Mouse (Mus musculus): Measurements from ENCODE around the gene Mmaa. TPM values are rescaled to one million over a fixed set of nuclear protein-coding genes. Genes with fewer than 3 reads are reported as not detected.

Mmaa gene
- total and polyA plus RNA-seq, 3 experiments = 3.3 to 4.7 (median 4.1) TPM

GRCm38 (mm10) chr8:79261920-79262319, 32.8 kb downstream of the Mmaa start:
- Histone ChIP-seq H3K9me3 (replicated peaks; ENCODE audit: low read length) (peaks cover 8% of the 10 kb centered on the region), H3K79me2 (replicated peaks; ENCODE audit: control insufficient read depth, extremely low read depth, insufficient read depth, poor library complexity, severe bottlenecking) (no peaks in the 10 kb centered on the region), H3K36me3 (replicated peaks in 1 of 2; ENCODE audit: control insufficient read depth in 1 of 2, insufficient read depth in 1 of 2, low read length in 1 of 2) (peaks cover under 1 to 6% of the 10 kb centered on the region in 2 experiments), H3K27ac (ENCODE audit: insufficient read depth, low read depth) (no peak overlapping the region), H3K9ac (ENCODE audit: insufficient read depth, low read depth) (no peak overlapping the region), H3K4me1 (ENCODE audit: control insufficient read depth in 1 of 2, insufficient read depth in 2 of 2) (peaks cover 5 to 18% of the 10 kb centered on the region in 2 experiments; a peak in 3 of 4 replicates), H3K27me3 (replicated peaks) (no peaks in the 10 kb centered on the region), H3K4me3 (replicated peaks in 1 of 3; ENCODE audit: low read depth in 2 of 3, low read length in 2 of 3, poor library complexity in 1 of 3) (no peak overlapping the region), H3K4me2 (ENCODE audit: insufficient read depth, low read depth, poor library complexity, severe bottlenecking) (no peak overlapping the region)
- peak; percentile 61 for DNase-seq (ENCODE audit: extremely low read depth)
- peak; percentile 27; the same call in 1 of the 2 replicates for TF ChIP-seq SIN3A (IDR thresholded peaks at IDR 0.05; ENCODE audit: low read length)
- no peak for TF ChIP-seq KAT2A (IDR thresholded peaks at IDR 0.05; ENCODE audit: insufficient replicate concordance, low read length)
- no peak for TF ChIP-seq CHD2 (IDR thresholded peaks at IDR 0.05; ENCODE audit: low read length)
- no peak for TF ChIP-seq GABPA (IDR thresholded peaks at IDR 0.05; ENCODE audit: insufficient replicate concordance, low read depth, low read length)
- no peak for TF ChIP-seq NRF1 (IDR thresholded peaks at IDR 0.05; ENCODE audit: low read depth, low read length)
- TF ChIP-seq MEF2A (IDR thresholded peaks at IDR 0.05; ENCODE audit: borderline replicate concordance, low read depth, low read length) = 0 out of 2 replicates have a peak, but pooled peaks have one; percentile 31
- peak; percentile 60 for TF ChIP-seq ETS1 (conservative IDR thresholded peaks at IDR 0.05; ENCODE audit: low read depth, low read length)
- TF ChIP-seq POLR2A (IDR thresholded peaks at IDR 0.05; ENCODE audit: low read depth, low read length) = no peak
- TF ChIP-seq E2F4 (IDR thresholded peaks at IDR 0.05; ENCODE audit: insufficient replicate concordance, low read depth, low read length) = no peak
- 0 out of 2 replicates have a peak, but pooled peaks have one; percentile 19 for TF ChIP-seq TCF12 (IDR thresholded peaks at IDR 0.05; ENCODE audit: low read depth, low read length)
- no peak for TF ChIP-seq MYC (IDR thresholded peaks at IDR 0.05; ENCODE audit: low read depth, low read length)
- peak; percentile 77 for TF ChIP-seq MAFK (IDR thresholded peaks at IDR 0.05; ENCODE audit: insufficient replicate concordance, low read length)
- TF ChIP-seq ELF1 (IDR thresholded peaks at IDR 0.05; ENCODE audit: low read depth, low read length) = 0 out of 2 replicates have a peak, but pooled peaks have one; percentile 19
- peak; percentile 70 for TF ChIP-seq RCOR1 (conservative IDR thresholded peaks at IDR 0.05; ENCODE audit: low read depth, low read length)
- peak; percentile 83 for TF ChIP-seq IRF4 (IDR thresholded peaks at IDR 0.05; ENCODE audit: low read depth, low read length)
- TF ChIP-seq JUND (conservative IDR thresholded peaks at IDR 0.05; ENCODE audit: low read depth, low read length) = no peak
- TF ChIP-seq CTCF (conservative IDR thresholded peaks at IDR 0.05 in 1 of 2, IDR thresholded peaks at IDR 0.05 in 1 of 2; ENCODE audit: low read depth in 2 of 2, low read length in 2 of 2) = no peak
- no peak for TF ChIP-seq MAX (IDR thresholded peaks at IDR 0.05; ENCODE audit: low read length)
- no peak for TF ChIP-seq RAD21 (IDR thresholded peaks at IDR 0.05; ENCODE audit: low read depth, low read length)
- TF ChIP-seq PAX5 (IDR thresholded peaks at IDR 0.05; ENCODE audit: low read length) = no peak
- no peak for TF ChIP-seq ZNF384 (IDR thresholded peaks at IDR 0.05; ENCODE audit: low read depth, low read length)
- no peak for TF ChIP-seq ZC3H11A (IDR thresholded peaks at IDR 0.05; ENCODE audit: low read depth, low read length)
- TF ChIP-seq JUN (IDR thresholded peaks at IDR 0.05; ENCODE audit: insufficient read depth, low read depth, low read length) = no peak
- TF ChIP-seq HCFC1 (IDR thresholded peaks at IDR 0.05; ENCODE audit: low read depth, low read length) = no peak
- no peak for TF ChIP-seq CHD1 (IDR thresholded peaks at IDR 0.05; ENCODE audit: low read depth, low read length)
- TF ChIP-seq BHLHE40 (IDR thresholded peaks at IDR 0.05; ENCODE audit: low read depth, low read length) = no peak
- no peak for TF ChIP-seq UBTF (IDR thresholded peaks at IDR 0.05; ENCODE audit: low read depth, low read length)
- no peak for TF ChIP-seq TBP (conservative IDR thresholded peaks at IDR 0.05; ENCODE audit: low read depth, low read length)
- TF ChIP-seq ZMIZ1 (IDR thresholded peaks at IDR 0.05; ENCODE audit: low read depth, low read length) = no peak
- no peak for TF ChIP-seq SMC3 (IDR thresholded peaks at IDR 0.05; ENCODE audit: low read depth, low read length)
- TF ChIP-seq NELFE (IDR thresholded peaks at IDR 0.05; ENCODE audit: low read depth, low read length) = no peak
- TF ChIP-seq USF1 (IDR thresholded peaks at IDR 0.05; ENCODE audit: low read depth, low read length) = no peak
- peak; percentile 74 for TF ChIP-seq EP300 (IDR thresholded peaks at IDR 0.05; ENCODE audit: low read length)
- no peak for TF ChIP-seq MXI1 (IDR thresholded peaks at IDR 0.05; ENCODE audit: low read depth, low read length)
- no peak for TF ChIP-seq POLR2AphosphoS2 (IDR thresholded peaks at IDR 0.05; ENCODE audit: low read depth, low read length)
- dilution Hi-C loops (cut with MboI; ENCODE audit: extremely low pct_ligation_motif_present, extremely low pct_unique_long_range_greater_than_20kb, low sequenced_read_pairs) (no loop called here), in situ Hi-C loops (cut with MboI; ENCODE audit: low pct_ligation_motif_present, low pct_unique_long_range_greater_than_20kb, low sequenced_read_pairs) (no loop called here)
